Mouse (Mus musculus): Measurements from ENCODE around the gene Dennd6b.

DNA sequence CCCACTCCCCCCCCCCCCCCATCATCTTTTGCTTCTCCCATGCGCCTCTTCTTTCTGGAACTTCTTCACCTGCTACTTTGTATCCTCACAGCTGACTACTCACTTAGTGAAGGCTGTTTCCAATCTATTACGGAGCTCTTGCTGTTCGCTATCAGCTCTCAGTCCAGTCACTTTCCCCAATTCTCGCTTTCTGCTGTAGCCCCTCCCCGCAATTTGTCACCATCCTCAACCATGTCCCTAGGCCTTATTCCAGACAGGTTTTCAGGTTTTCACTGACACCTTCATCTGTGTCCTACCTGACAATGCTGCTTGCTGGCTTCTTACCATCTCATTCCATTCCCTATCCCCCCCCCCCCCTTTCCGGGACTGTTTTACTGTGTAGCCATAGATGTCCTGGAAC lies 16.2 kb upstream of the Dennd6b start:
- no peak for TF ChIP-seq CTCF (IDR thresholded peaks at IDR 0.05; ENCODE audit: extremely low read depth, insufficient read depth, low read length)
- TF ChIP-seq POLR2A (IDR thresholded peaks at IDR 0.05; ENCODE audit: extremely low read depth, insufficient read depth, low read length), result no peak
